Mouse (Mus musculus) ES-CJ7 (cell line): Measurements from ENCODE around the gene Magt1.
"Not testable (repeated sequence)": the region's sequence is repeated elsewhere in the genome, so short reads cannot be mapped to it uniquely, and the experiment has no call there.

Experiments used
- DNase-seq: peaks from one replicate; pipeline ENCODE4 v3.0.0; 2011; ENCODE audit warnings: low read depth, low spot score

Magt1 gene

DNA sequence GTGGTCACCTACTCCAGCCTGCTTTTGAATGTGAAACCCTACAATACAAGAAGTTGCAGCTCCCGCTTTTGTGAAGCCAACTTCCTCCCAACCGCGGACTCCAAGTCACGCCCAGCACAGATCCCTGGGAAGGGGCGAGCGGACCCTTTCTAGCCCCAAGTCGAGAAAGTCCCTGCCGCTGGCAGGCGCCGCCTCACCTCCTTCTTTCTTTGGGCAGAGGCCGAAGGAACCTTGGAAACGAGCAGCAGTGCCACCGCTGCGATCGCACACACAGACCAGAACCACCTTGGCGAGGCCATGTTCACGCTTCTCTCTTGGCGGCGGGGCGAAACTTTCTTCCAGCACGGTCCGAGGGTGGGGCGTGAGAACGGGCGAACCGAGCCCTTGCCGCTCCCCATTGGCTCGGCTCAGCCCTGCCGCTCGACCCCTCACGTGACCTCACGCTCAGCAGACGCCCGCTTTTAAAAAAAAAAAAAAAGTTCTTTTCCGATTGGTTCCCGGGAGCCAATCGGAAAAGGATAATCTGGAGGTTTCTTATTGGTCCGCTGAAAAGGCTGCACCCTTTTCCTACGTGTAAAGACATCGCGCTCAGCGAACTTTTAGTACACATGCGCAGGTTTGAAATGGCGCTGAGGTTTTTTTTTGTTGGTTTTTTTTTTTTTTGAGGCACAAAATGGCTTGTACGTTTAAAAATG, at the start of gene Magt1:
Gene Magt1, minus strand, starts transcription at position 442 of the 695 bp plus-strand sequence.
- DNase-seq: peak; percentile 92

DNA sequence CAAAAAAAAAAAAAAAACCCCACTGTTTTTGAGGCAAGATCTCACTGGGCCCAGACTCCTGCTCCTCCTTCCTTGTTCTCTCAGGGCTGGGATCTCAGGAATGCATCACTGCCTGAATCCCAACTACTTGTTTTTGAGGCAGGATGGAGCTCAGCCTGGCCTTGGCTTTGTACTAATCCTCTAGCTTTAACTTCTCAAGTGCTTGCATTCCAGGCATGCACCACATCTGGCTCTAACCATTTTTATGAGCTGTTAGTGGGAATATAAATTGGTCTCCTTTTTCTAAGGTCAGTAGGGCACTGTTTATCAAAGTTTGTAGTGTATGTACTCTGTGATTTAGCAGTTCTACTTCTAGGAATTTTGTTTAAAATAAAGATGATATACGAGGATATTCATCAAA, 36.5 kb upstream of the Magt1 start:
- DNase-seq: no peak

DNA sequence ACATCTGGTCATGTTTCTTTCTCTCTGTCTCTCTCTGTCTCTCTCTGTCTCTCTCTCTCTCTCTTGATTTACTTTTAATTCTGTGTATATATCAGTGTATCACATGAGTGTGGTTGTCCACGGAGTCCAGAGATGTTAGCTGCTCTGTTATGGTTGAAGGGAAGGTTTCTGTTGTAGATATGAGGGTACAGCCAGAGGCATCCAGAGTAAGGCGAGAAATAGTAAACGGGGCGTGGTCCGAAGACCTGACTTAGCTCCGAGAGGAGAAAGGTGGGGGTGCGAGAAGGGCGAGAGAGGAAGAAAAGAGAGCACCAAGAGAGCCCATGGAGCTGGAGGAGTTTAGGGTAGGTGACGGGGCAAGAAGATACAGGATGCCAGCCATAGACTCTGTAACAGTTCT, 34.2 kb upstream of the Magt1 start:
- no peak for DNase-seq

DNA sequence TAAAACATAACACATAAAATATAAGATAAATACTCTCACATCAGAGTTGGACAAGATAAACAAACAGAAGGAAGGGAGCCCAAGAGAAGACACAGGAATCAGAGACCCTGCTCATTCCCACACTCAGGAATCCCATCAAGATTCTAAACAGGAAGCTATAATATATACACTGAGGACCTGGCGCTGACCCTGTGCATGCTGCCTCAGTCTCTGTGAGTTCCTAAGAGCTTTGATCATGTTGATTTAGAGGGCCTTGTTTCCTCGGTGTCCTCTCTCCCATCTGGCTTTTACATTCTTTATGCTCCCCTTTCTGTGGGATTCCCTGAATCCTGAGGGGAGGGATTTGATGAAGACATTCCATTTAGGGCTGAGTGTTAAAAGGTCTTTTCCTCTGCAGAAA, 33.7 kb upstream of the Magt1 start:
- DNase-seq: no peak

DNA sequence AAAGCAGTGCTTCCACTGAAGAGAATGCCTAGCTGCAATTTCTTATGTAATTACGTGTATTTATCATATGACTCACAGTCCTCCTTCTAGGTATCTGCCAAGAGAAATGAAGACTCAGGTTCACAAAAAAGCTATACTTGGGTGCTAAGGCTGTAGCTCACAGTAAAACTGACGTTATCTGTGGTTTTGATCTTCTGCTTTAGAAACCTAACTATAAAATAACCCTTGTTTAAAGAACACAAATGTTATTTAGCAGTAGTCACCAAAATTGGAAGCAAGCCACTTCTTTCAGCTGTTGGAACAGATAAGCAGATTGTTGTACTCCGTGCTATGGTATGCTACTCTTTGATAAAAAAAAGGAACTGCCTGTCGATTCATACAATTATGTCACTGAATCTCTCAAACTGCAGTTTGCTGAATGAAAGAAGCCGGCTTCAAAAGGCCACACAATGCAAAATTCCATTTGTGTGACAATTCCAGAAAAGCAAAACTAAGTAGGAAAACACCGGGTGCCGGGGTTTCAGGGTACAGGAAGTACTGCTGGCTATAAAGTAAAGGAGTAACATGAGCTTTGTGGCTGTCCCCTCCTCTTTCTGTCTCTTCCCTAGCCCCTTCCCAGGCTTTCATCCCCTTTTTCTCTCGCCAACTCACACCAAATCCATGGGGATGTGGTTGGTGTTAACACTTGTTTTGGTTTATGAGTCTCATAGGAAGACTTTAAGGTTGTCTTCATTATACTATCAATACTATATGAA, 32.3 kb upstream of the Magt1 start:
- DNase-seq: no peak

DNA sequence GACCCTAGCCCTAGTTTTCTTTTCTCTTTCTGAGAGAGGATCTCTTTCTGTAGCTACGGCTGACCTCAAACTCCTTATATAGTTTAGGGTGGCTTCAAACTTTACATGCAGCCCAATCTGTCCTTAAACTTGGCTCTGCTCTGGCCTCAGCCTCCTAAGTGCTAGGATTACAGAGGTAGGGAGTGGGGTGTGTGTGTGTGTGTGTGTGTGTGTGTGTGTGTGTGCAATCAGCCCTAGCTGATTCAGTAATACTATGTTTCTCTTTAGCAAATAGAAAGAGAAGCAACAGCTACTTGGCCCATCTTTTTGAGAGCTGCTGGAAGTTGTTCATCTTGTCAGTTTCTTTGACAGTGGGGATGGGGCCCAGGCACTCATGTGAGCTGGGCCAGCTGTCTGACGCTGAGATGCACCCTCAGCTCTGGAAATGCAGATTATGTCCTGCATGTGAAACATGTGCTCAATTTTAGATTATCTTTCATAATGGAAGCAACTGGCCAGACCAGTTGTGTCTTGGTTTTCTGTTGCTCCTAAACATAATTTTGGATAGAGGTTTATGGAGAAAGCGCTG, 25.6 kb upstream of the Magt1 start:
- no peak for DNase-seq

DNA sequence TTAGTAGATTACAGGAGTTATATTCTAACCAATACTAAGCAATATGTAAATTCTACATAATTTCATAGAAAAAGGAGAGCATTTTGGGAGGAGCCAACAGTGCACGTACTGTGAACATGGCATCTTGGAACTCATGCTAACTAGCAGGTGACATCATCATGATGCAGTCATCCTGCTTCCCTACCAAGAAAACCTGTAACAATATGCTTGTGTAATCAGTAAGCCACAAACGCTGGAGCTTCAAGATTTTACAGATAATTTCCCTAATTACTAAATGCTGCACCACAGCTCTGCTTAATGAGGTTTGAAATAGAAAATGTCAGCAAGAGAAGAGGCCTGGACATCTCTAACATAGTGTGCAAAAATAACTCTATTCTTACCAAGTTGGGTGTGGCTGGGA, 24.0 kb upstream of the Magt1 start:
- no peak for DNase-seq

DNA sequence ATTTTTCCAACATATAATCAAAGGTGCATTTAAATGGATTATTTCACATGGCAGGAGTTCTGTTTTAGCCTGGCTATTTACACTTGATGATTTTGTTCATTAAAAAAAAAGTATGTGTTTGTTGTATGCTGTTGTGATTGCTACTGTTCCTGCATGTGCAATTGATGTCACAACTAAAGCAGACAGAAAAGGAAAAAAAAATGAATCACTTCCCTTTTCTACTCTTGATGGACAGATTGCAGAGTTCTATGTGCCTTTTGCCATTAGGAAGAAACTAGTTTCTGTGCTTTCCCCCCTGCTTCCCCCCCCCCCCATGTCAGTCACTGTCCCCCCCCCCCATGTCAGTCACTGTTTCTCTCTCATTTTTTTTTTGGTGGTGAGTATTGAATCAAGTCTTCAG, 19.4 kb upstream of the Magt1 start:
- no peak for DNase-seq

DNA sequence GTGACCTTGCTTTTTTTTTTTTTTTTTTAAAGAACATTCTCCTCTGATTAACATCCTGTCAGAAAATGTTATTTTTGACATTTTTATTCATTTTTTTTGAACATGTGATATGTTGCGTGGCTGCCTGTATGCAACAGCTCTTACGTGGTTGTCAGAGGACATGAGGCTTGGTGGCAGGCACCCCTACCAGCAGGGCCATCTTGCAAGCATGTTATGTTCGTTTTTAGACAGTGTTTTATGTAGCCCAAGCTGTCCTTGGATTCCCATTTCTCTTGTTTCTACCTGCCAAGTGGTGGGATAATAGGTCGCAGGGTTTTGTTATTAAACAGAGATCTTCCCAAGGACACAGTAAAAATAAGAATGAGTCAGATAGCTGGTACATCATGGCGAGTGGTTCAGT, 18.5 kb upstream of the Magt1 start:
- DNase-seq: no peak

DNA sequence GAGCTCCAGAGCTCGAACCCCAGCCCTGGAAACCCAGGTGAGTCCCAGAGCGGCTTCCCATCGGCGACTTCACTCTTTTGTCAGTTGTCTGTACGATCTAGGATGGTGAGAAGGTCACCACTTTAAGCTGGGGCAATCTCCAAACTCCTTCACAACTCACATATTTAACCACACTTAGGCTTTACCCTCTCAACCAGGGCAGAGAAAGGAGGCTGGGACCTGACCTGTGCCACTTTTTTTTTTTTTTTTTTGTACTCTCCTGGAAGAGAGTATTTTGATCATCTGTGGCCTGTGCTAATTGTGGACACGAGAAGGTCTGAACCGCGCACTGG, 15.6 kb upstream of the Magt1 start:
- no peak for DNase-seq

DNA sequence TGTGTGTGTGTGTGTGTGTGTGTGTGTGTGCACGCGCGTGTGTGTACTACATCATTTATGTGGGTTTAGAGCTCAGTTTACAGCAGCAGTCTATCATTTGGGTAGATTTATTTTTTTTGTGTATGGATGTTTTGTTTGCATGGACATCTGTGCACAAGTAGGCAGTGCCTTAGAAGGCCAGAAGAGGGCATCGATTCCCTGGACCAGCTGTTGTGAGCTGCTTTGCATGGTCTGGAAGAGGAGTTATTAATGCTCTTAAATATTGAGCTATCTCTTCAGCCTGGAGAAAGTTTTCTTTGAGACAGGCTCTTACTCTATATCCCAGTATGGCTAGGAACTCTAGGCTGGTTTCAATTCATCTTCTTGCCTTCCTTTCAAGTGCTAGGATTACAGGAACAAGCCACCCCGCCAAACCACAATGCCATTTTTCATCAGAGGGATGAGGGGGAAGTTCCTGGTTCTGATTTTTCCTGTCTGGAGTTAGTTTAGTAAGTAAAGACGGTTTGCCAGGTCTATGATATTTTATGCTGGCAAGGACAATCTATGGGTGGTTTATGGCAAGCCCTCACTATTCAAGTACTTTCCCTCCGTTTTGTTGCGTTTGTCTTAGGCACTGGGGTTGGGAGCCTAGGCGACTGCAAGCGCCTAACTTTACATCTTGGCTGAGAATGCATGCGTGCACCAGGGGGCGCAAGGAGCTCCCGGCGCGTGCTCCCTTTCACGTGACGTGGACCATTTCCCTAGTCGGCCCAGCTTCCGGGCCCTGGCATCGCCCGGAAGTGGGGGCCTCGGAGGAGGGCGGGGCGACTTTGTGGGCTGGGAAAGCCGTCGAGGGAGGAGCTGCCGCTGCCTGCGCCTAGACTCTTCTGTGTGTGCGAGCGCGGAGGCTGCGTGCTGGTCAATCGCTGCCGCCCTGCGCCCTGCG, 15.0 kb upstream of the Magt1 start, which contains the start of gene Atp7a:
Gene Atp7a, plus strand, starts transcription at position 859 of the 925 bp plus-strand sequence.
- DNase-seq: peak; percentile 92

DNA sequence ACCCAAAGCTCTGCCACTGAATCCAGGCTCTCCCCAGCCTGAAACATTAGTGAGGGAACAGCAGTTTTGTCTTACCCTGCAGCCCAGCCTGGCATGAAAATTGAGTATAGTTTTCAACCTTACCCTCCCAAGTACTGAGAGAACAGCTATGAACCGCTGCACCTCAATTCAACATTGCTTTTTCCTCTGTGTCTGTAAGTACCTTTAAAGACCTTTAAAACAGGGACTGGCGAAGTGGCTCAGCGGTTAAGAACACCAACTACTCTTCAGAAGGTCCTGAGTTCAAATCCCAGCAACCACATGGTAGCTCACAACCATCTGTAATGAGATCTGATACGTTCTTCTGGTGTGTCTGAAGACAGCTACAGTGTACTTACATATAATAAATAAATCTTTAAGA, 5.8 kb upstream of the Magt1 start:
- no peak for DNase-seq

DNA sequence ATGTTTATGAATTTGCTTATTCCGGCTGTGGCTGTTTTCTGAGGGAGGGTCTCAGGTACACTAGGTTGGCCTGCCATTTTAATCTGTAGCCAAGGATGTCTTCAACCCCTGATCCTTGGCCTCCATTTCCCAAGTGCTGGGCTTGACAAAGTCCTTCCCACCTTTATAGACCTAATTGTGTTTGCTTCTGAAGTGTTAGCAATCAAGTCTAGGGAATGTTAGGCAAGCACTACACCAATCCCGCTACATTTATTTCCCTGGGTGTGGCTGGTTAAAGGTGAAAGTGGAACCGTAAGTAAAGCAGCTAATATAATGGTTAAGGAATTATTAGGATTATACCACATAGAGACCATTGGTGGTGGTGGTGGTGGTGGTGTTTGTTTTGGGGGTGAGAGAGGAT, 5.4 kb upstream of the Magt1 start:
- DNase-seq: no peak

DNA sequence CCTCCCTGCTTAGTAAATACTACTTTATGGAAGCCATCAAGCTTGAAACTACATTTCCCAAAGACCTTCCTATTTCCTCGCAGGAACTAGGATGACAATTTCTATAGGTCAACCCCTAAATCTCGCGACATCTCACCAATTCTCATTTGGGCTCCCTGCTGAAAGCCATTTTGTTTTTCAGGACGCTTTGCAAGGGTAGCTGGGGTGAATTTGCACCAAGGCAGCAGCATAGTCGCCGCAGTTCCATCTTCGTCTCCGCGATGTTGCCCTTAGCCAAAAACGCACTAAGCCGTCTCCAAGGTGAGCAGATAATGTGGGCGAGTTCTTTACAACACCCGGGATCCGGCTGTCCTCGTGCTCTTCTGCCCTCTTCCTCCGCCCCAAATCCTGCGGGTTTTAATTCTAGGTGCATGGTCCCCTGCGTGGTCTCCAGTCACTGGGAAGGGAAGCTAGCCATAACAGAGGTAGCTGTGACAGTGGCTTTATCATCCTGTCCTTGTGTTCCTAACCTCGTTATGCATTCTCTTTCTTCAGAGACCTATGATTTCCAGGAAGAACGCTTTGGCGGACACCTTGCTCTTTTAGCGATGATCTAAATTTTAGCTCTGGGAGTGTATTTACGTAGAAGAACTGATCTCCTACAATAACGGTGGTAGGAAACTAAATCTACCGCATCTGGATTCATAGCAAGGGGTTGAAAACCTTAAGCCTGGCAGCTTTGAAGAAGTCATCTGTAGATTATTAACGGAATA, 4.0 kb upstream of the Magt1 start, which contains the start of gene Cox7b:
Gene Cox7b, plus strand, starts transcription at position 130 of the 752 bp plus-strand sequence.
- peak; percentile 92 for DNase-seq

DNA sequence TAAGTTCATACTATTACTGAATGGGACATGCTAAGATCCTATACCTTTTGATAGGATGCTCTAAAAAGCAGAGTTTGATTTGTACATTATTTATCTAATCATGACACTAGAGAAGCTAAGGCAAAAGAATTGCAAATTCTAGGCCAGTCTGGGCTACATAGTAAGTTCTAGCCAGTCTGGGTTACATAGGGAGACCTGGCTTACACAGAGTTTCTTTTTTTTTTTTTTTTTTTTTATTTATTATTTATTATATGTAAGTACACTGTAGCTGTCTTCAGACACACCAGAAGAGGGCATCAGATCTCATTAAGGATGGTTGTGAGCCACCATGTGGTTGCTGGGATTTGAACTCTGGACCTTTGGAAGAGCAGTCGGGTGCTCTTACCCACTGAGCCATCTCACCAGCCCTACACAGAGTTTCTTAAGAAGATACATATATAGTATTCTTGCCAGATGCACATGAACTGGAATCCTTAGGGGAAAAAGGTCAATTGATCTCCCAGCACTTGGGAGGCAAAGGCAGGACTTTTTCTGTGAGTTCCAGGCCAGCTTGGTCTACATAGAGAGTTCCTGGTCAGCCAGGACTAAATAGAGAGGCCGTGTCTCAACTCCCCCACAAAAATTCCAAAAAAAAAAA, 3.2 kb upstream of the Magt1 start:
- DNase-seq: not testable (repeated sequence)

DNA sequence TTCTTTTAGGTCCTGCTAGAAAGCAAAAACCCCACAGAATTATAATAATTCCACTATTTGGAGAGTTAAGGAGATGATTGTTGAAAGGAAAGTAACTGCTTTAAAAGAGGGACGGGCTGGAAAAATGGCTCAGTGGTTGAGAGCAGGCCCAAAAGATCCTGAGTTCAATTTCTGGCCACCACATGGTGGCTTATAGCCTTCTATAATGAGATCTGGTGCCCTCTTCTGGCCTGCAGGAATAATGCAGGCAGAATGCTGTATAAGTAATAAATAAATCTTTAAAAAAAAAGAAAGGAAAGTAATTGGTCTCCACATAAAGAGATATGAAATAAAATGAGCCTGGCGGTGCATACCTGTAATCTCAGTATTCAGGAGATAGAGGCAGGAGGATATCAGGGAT, 1.5 kb upstream of the Magt1 start:
- peak; percentile 56 for DNase-seq

DNA sequence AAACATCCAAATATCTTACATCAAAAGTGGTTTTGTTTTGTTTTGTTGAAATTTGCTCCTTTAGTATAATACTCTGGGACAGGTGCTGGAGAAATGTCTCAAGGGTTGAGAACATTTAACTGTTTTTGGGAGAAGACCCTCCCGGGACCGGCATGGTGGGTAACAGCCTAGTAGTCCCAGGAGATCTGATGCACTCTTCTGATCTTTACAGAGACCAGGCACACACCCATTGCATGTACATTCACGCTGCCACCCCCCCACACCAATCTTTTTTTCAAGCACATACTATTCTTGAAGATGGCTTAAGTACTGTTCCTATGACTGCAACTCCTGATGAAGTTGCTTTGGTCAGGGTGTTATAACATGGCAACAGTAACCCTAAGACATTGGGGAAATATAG, 853 bp upstream of the Magt1 start:
- no peak for DNase-seq

DNA sequence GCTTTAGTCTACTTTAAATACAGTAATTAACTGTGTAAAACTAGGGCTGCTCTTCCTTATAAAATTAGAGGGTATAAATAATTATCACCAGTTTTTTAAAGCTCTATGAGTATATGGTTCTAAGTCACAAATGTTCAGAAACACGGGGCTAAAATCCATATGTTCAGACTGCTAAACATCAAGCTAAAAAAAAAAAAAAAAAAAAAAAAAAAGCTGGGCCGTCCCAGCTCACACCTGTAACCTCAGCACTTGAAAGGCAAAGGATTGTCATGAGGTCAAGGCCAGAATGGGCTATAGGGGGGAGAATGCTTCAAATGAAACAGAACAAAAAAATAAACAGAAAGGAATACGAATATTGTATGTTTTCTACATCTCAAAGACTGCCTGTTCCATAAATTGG, 944 bp downstream of the Magt1 start:
- DNase-seq: no peak

DNA sequence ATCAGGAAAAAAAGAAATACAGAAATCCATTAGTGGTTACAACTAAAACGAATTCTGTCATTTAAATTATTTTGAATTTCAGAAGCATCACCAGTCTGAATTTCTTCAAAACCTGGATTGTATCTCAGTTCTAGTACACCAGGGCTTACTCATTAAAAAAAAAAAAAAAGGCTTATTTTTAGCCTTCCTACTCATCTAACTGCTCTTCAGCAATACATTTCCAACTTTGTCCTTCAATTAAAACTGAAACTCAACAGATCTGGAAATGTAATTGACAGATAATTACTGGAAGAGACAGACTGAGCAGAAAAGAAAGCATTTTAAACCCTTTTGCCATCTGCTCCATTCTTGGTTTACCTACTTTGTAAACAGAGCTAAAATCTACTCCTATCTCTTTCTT, 10.1 kb downstream of the Magt1 start:
- DNase-seq: no peak

DNA sequence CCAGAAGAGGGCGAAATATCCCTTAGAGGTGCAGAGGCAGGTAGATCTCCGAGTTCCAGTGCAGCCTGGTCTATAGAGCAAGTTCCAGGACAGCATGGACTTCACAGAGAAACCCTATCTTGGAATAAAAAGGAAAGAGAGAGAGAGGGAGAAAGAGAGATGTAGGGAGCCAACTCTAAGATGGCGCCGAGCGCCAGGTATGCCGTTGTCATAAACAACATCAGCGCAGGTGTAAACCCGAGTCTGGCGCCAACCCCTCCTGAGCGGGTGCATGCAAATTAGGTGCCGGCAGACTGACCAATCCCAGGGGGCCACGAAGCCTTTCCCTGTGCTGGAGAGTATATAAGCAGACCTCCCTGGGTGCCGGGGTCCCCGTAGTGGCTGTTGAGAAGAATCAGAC, 54.6 kb downstream of the Magt1 start:
- DNase-seq: peak; percentile 50

DNA sequence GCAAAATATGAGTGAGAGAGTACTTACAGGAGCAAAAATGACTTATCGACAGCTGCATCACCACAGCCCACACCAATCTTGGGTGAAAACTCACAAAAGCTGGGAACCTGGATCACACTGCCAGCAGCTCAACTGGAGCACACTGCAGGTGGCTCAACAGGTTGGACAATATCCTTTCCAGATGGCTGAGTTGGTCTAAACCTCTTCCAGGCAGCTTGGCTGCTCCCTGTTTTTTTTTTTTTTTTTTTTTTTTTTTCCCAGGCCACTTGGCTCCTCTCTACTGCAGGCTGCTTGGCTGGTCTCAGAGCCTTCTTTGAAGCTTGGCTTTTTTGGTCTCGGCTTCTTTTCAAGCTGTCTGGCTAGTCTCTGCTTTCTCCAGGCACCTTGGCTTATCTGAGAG, 57.7 kb downstream of the Magt1 start:
- DNase-seq: no peak
